Comparison of ENCODE assay signal across 8 mouse cellular contexts in the genomic region with DNA sequence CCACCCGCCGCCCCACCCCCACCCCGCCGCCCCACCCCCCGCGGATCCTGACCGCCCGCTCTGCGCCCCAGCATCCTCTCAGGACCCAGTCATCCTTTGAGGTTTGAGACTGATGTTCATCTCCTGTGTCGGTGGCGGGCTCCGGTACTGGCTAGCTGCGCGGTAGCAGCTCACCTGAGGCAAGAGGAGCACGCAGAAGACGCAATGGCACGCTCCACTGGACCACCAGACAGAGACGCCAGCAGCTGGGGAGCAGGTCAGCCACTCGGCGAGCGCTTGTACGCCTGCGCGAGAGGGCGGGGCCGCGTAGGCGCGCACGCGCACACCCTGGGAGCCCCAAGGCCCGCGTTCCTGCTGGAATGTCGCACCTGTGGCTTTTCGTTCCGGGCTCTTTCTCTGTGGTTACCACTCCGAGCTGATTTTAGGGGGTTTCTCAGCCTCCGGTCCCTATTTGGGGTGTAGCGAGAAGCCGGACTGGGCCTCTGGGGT. TPM values are rescaled to one million over a fixed set of nuclear protein-coding genes. Genes with fewer than 3 reads are reported as not detected.
DNase-seq lines count a peak whose midpoint lies in the region; ATAC-seq lines count a peak whose summit lies in the region.

A gene (plus strand): TSS at position 305 of the 489 bp plus-strand sequence.

- H3K36me3 ChIP-seq in embryonic facial prominence, embryonic 14.5 days (ENCODE audit: control insufficient read depth, insufficient read depth, low read length): peaks cover 28% of the 10 kb centered on the region
- H3K36me3 ChIP-seq in kidney, embryonic 14.5 days (ENCODE audit: control insufficient read depth, insufficient read depth, low read length): peaks cover 21% of the 10 kb centered on the region
- H3K36me3 ChIP-seq in limb, embryonic 15.5 days: peaks cover 22% of the 10 kb centered on the region

- peaks cover 17% of the 10 kb centered on the region for H3K4me1 ChIP-seq in embryonic facial prominence, embryonic 14.5 days (ENCODE audit: control insufficient read depth, insufficient read depth, low read length)
- H3K4me1 ChIP-seq in kidney, embryonic 14.5 days (ENCODE audit: control insufficient read depth, insufficient read depth, low read length): peaks cover 19% of the 10 kb centered on the region
- H3K4me1 ChIP-seq in limb, embryonic 15.5 days: peaks cover 21% of the 10 kb centered on the region

- ATAC-seq in embryonic facial prominence, embryonic 14.5 days (ENCODE audit: low read depth): peak; percentile 98
- ATAC-seq in kidney, embryonic 14.5 days (ENCODE audit: low FRiP score, low TSS enrichment): peak; percentile 96
- ATAC-seq in limb, embryonic 15.5 days (ENCODE audit: insufficient number of reproducible peaks, low FRiP score, low TSS enrichment, low read depth): peak; percentile 79

- H3K9ac ChIP-seq in embryonic facial prominence, embryonic 14.5 days (ENCODE audit: low read depth, low read length): peak within 1 kb of the TSS; percentile 75
- H3K9ac ChIP-seq in kidney, embryonic 14.5 days (ENCODE audit: low read depth, low read length): peak within 1 kb of the TSS; percentile 80
- H3K9ac ChIP-seq in limb, embryonic 15.5 days: peak within 1 kb of the TSS; percentile 90

- DNase-seq in 3T3-L1 (ENCODE audit: low read depth, low spot score): peak; percentile 86
- peak; percentile 84 to 85 for DNase-seq in adrenal gland, postnatal 4 days (ENCODE audit: low spot score in 2 of 2)
- peak; percentile 94 for DNase-seq in embryonic facial prominence, embryonic 14.5 days (ENCODE audit: low spot score)
- DNase-seq in heart, adult 9 months (ENCODE audit: low spot score in 2 of 2): peak; percentile 91 to 94
- DNase-seq in monocyte, adult 2 months (ENCODE audit: low read depth in 1 of 2, low spot score in 2 of 2): peak; percentile 14 to 66
- peak; percentile 88 for DNase-seq in spleen, postnatal 36 days (ENCODE audit: low spot score in 2 of 2)

- 0% methylated on average over 16 of the region's 40 CpGs for WGBS in embryonic facial prominence, embryonic 14.5 days
- WGBS in kidney, embryonic 14.5 days: under 1% methylated on average over 39 of the region's 40 CpGs
- WGBS in limb, embryonic 15.5 days: 0% methylated on average over 37 of the region's 40 CpGs

- peak within 1 kb of the TSS; percentile 67 for H3K27ac ChIP-seq in embryonic facial prominence, embryonic 14.5 days (replicated peaks; ENCODE audit: low read depth, low read length)
- peak within 1 kb of the TSS; percentile 66 for H3K27ac ChIP-seq in kidney, embryonic 14.5 days (ENCODE audit: low read depth, low read length)
- peak within 1 kb of the TSS; percentile 86 for H3K27ac ChIP-seq in limb, embryonic 15.5 days

- H3K4me3 ChIP-seq in embryonic facial prominence, embryonic 14.5 days (ENCODE audit: low read depth, low read length): peak within 1 kb of the TSS; percentile 66
- H3K4me3 ChIP-seq in kidney, embryonic 14.5 days (ENCODE audit: low read length): peak within 1 kb of the TSS; percentile 83
- H3K4me3 ChIP-seq in limb, embryonic 15.5 days: peak within 1 kb of the TSS; percentile 79

- no peaks in the 10 kb centered on the region for H3K9me3 ChIP-seq in embryonic facial prominence, embryonic 14.5 days (ENCODE audit: control insufficient read depth, low read length)
- no peaks in the 10 kb centered on the region for H3K9me3 ChIP-seq in kidney, embryonic 14.5 days (ENCODE audit: control insufficient read depth, low read length)
- no peaks in the 10 kb centered on the region for H3K9me3 ChIP-seq in limb, embryonic 15.5 days

- peak within 1 kb of the TSS; percentile 79 for H3K4me2 ChIP-seq in embryonic facial prominence, embryonic 14.5 days (ENCODE audit: low read depth, low read length)
- H3K4me2 ChIP-seq in kidney, embryonic 14.5 days (replicated peaks; ENCODE audit: low read depth, low read length): peak within 1 kb of the TSS; percentile 91
- peak within 1 kb of the TSS; percentile 89 for H3K4me2 ChIP-seq in limb, embryonic 15.5 days

- H3K27me3 ChIP-seq in embryonic facial prominence, embryonic 14.5 days (replicated peaks; ENCODE audit: control insufficient read depth, insufficient read depth, low read length): no peaks in the 10 kb centered on the region
- H3K27me3 ChIP-seq in kidney, embryonic 14.5 days (ENCODE audit: control insufficient read depth, insufficient read depth, low read length): no peaks in the 10 kb centered on the region
- no peaks in the 10 kb centered on the region for H3K27me3 ChIP-seq in limb, embryonic 15.5 days

RNA-seq across cellular contexts. Expression of the gene that starts here (rescaled TPM):
- 10 to 100 TPM; 11.4 to 12.1 TPM for total RNA-seq in adrenal gland, postnatal 4 days (2021)
- 9.7 and 11.1 TPM in 2 replicates for polyA plus RNA-seq in embryonic facial prominence, embryonic 14.5 days (2014; fragmentation: Nextera tagmentation; extraction: Ambion mirVana)
- polyA plus RNA-seq in kidney, embryonic 14.5 days (2014; fragmentation: Nextera tagmentation; extraction: Ambion mirVana): 10.2 and 15.1 TPM in 2 replicates
- 11.2 and 11.7 TPM in 2 replicates for polyA plus RNA-seq in limb, embryonic 15.5 days (2015; fragmentation: Nextera tagmentation; extraction: Ambion mirVana)

Comparison
In these comparisons a context has a peak if more than half of its experiments do, and no peak if none do; other contexts are left out.
1. Peak in every context shown above with its lines: DNase-seq, ATAC-seq, H3K4me3 ChIP-seq and H3K27ac ChIP-seq.
2. DNase-seq: peak in every context shown above with its lines; median percentile 94 in embryonic facial prominence, embryonic 14.5 days; 92 in heart, adult 9 months; 88 in spleen, postnatal 36 days; 86 in 3T3-L1; 84 in adrenal gland, postnatal 4 days; 40 in monocyte, adult 2 months.